Mouse (Mus musculus) liver, postnatal 0 days (tissue): ENCODE measurements around the gene Tsku.

Experiments
- CTCF ChIP-seq: sonication (generic); IDR thresholded peaks from 2 replicates; pipeline ENCODE4 v1.5.1; 2016; ENCODE audit warnings: antibody characterized with exemption, low read depth
- EP300 ChIP-seq: IDR thresholded peaks from 2 replicates; pipeline ENCODE4 v1.6.1; 2016; ENCODE audit warnings: antibody characterized with exemption, low read depth, mild to moderate bottlenecking

DNA sequence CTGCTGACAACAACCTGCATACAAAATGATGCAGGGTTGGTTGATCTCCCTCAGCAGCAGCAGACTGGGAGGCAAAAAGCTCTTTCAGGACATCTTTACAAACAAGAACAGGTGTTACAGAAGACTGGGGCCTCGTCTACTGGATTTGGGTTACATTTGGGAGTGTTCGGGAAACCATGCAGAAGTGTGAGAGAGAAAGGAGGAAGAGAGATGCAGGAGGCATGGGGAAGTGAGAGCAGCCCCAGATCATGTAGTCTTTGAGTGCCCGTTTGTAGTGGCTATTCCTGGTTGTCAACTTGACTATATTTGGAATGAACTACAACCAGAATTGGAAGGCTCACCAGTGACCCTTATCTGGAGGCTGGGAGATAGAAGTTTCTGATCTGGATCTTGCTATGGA is 38.7 kb downstream of the Tsku start:
- TF ChIP-seq EP300, result no peak
- no peak for TF ChIP-seq CTCF
